Mouse (Mus musculus) monocyte, adult 5-6 weeks (primary cell): ENCODE data around the gene Car14. TPM values are rescaled to one million over a fixed set of nuclear protein-coding genes. Genes with fewer than 3 reads are reported as not detected.
"Not testable (repeated sequence)": the region's sequence is repeated elsewhere in the genome, so short reads cannot be mapped to it uniquely, and the experiment has no call there.

Experiments
- ATAC-seq: fragments of 153-309, 156-312 bp; replicated peaks from 2 replicates; pipeline ENCODE4 v1.8.0; 2017; ENCODE audit warnings: mild to moderate bottlenecking; ENCODE audit not compliant: low TSS enrichment, insufficient number of reproducible peaks, severe bottlenecking, poor library complexity, low FRiP score
- total RNA-seq: library from RNA; stranded (forward); fragments of 200-1000, 200-491, 200-594 nt; gene quantifications from 3 replicates; pipeline ENCODE4 v1.2.3, GENCODE M21; 2017

Gene Car14
- total RNA-seq, 1 experiment from 2014 or later: not detected

GRCm38 (mm10) chr3:95865571-95865970, 38.9 kb downstream of the Car14 start:
- ATAC-seq: no peak

- no peak for ATAC-seq
Observed at GRCm38 (mm10) chr3:95865050-95865449, 39.4 kb downstream of the Car14 start.

GRCm38 (mm10) chr3:95863578-95863977, 40.9 kb downstream of the Car14 start:
- no peak for ATAC-seq

- peak; percentile 85 for ATAC-seq
Observed at GRCm38 (mm10) chr3:95861796-95862195, 42.7 kb downstream of the Car14 start.

GRCm38 (mm10) chr3:95861216-95861615, 43.3 kb downstream of the Car14 start:
- ATAC-seq: no peak

- no peak for ATAC-seq
Observed at GRCm38 (mm10) chr3:95860323-95860722, 44.2 kb downstream of the Car14 start.

GRCm38 (mm10) chr3:95858278-95858677, 46.2 kb downstream of the Car14 start:
- ATAC-seq: not testable (repeated sequence)

- ATAC-seq: not testable (repeated sequence)
Observed at GRCm38 (mm10) chr3:95857050-95857449, 47.4 kb downstream of the Car14 start.

- ATAC-seq: no peak
Observed at GRCm38 (mm10) chr3:95856115-95856514, 48.4 kb downstream of the Car14 start.

- ATAC-seq: peak; percentile 97
Observed at GRCm38 (mm10) chr3:95855502-95856089, 48.9 kb downstream of the Car14 start, which contains the start of gene Prpf3. Gene Prpf3, minus strand, starts transcription at chr3:95855885.

- ATAC-seq: no peak
Observed at GRCm38 (mm10) chr3:95851317-95851716, 53.2 kb downstream of the Car14 start.

- ATAC-seq: no peak
Observed at GRCm38 (mm10) chr3:95850611-95851010, 53.9 kb downstream of the Car14 start.

Other genes starting within 250 kb of the Car14 start
- gene Mcl1, start 245.9 kb downstream of the Car14 start, total RNA-seq: 678 to 973 TPM (median 884 TPM) in 3 replicates
- 0.38 to 7.2 TPM (median 0.53 TPM) in 3 replicates for gene Adamtsl4, start 216.8 kb downstream of the Car14 start, total RNA-seq
- gene Ecm1, start 165.1 kb downstream of the Car14 start, total RNA-seq: 1.6 to 7.1 TPM in 2 of 3 replicates, not detected in the other
- 15.4 to 29.0 TPM (median 21.4 TPM) in 3 replicates for gene Tars2, start 144.5 kb downstream of the Car14 start, total RNA-seq
- gene Rprd2, start 85.8 kb downstream of the Car14 start, total RNA-seq: 47.5 to 52.2 TPM (median 48.5 TPM) in 3 replicates
- 30.1 to 50.7 TPM (median 32.2 TPM) in 3 replicates for gene Prpf3, start 48.8 kb downstream of the Car14 start, total RNA-seq
- 241 to 323 TPM (median 321 TPM) in 3 replicates for gene Mrps21, start 33.2 kb downstream of the Car14 start, total RNA-seq
- gene Ciart, start 22.4 kb downstream of the Car14 start, total RNA-seq: 6.4 to 16.6 TPM (median 10.2 TPM) in 3 replicates
- gene BC028528, start 12.7 kb downstream of the Car14 start, total RNA-seq: 148 to 259 TPM (median 230 TPM) in 3 replicates
- gene Aph1a, start 10.7 kb downstream of the Car14 start, total RNA-seq: 27.5 to 35.0 TPM (median 32.8 TPM) in 3 replicates
- 108 to 150 TPM (median 134 TPM) in 3 replicates for gene Anp32e, start 24.6 kb upstream of the Car14 start, total RNA-seq
- 73.1 to 144 TPM (median 131 TPM) in 3 replicates for gene Plekho1, start 91.3 kb upstream of the Car14 start, total RNA-seq
- 18.1 to 75.8 TPM (median 21.4 TPM) in 3 replicates for gene Vps45, start 153.8 kb upstream of the Car14 start, total RNA-seq
- gene Otud7b, start 199.8 kb upstream of the Car14 start, total RNA-seq: 12.5 to 26.2 TPM (median 17.1 TPM) in 3 replicates